Mouse (Mus musculus) lung, postnatal 0 days (tissue): Measurements from ENCODE around the gene Spata17.

Experiments
- CTCF ChIP-seq: IDR thresholded peaks from 2 replicates; pipeline ENCODE4 v1.5.1; 2016; ENCODE audit warnings: antibody characterized with exemption, mild to moderate bottlenecking
- EP300 ChIP-seq: IDR thresholded peaks from 2 replicates; pipeline ENCODE4 v1.6.1; 2016; ENCODE audit warnings: antibody characterized with exemption, mild to moderate bottlenecking, control low read depth

- TF ChIP-seq CTCF = no peak
- no peak for TF ChIP-seq EP300
Observed at GRCm38 (mm10) chr1:187100624-187101023, 114.6 kb downstream of the Spata17 start.
